Comparison of ENCODE assay signal across 21 mouse cellular contexts in genomic region chrX:163858494-163858893, GRCm38 (mm10).
"Had no signal": no experiment of that assay in that cellular context is flagged by ENCODE, and none has a peak within 500 bp of the region (broad histone marks: within the 10 kb centered on the region; RNA-seq: fewer than 3 reads in every experiment).

No protein-coding gene starts in this region.

- H3K9me3 ChIP-seq: lung, embryonic 15.5 days; megakaryocyte, embryonic 14.5 days; midbrain, embryonic 13.5 days; midbrain, embryonic 15.5 days; neural tube, embryonic 13.5 days; neural tube, embryonic 15.5 days had no signal

- H3K36me3 ChIP-seq: lung, embryonic 15.5 days; midbrain, embryonic 13.5 days; midbrain, embryonic 15.5 days; neural tube, embryonic 13.5 days; neural tube, embryonic 15.5 days had no signal

- H3K27me3 ChIP-seq: lung, embryonic 15.5 days; midbrain, embryonic 15.5 days; neural tube, embryonic 15.5 days had no signal

- H3K9ac ChIP-seq: liver, postnatal 0 days; lung, embryonic 15.5 days; midbrain, embryonic 13.5 days; midbrain, embryonic 15.5 days; neural tube, embryonic 13.5 days; neural tube, embryonic 15.5 days had no signal

- H3K27ac ChIP-seq: lung, embryonic 15.5 days; macrophage; midbrain, embryonic 13.5 days; midbrain, embryonic 15.5 days; neural tube, embryonic 13.5 days; neural tube, embryonic 15.5 days had no signal

- H3K4me2 ChIP-seq: lung, embryonic 15.5 days; midbrain, embryonic 11.5 days; midbrain, embryonic 13.5 days; midbrain, embryonic 15.5 days; neural tube, embryonic 13.5 days; neural tube, embryonic 15.5 days had no signal

- ATAC-seq: liver, postnatal 0 days; lung, postnatal 0 days; midbrain, embryonic 13.5 days; midbrain, embryonic 15.5 days had no signal

- DNase-seq: liver, postnatal 0 days; lung, adult 2 months; lung, postnatal 14 days; lung, postnatal 36 days; retina, postnatal 1 day; right cerebral cortex, adult 18-20 months; right cerebral cortex, postnatal 25 days; right cerebral cortex, postnatal 4 days; spleen, adult 18-20 months; thymus, adult 18-20 months; thymus, postnatal 14 days; thymus, postnatal 36 days had no signal

- H3K4me3 ChIP-seq: lung, embryonic 15.5 days; megakaryocyte, embryonic 14.5 days; midbrain, embryonic 13.5 days; midbrain, embryonic 15.5 days; neural tube, embryonic 13.5 days; neural tube, embryonic 15.5 days had no signal

- H3K4me1 ChIP-seq: lung, embryonic 15.5 days; megakaryocyte, embryonic 14.5 days; midbrain, embryonic 13.5 days; midbrain, embryonic 15.5 days; neural tube, embryonic 13.5 days; neural tube, embryonic 15.5 days had no signal
